Mouse (Mus musculus) ES-Bruce4 (cell line): ENCODE measurements around the gene Mcur1.

Experiments
- CTCF ChIP-seq: IDR thresholded peaks from one replicate; pipeline ENCODE4 v1.8.1; 2011; ENCODE audit warnings: low read depth, low read length
- POLR2A ChIP-seq: IDR thresholded peaks from one replicate; pipeline ENCODE4 v1.8.1; 2011; ENCODE audit warnings: low read length; ENCODE audit not compliant: insufficient read depth

GRCm38 (mm10) chr13:43591828-43592680, 32.1 kb upstream of the Mcur1 start:
- TF ChIP-seq CTCF = no peak
- TF ChIP-seq POLR2A = no peak
